Mouse (Mus musculus) kidney, postnatal 0 days (tissue): ENCODE measurements around the gene Urb2. TPM values are rescaled to one million over a fixed set of nuclear protein-coding genes. Genes with fewer than 3 reads are reported as not detected.

Experiments used
- ATAC-seq: fragments of 200-750 bp; cut with Nextera tagmentation; replicated peaks from 2 replicates; pipeline ENCODE4 v1.8.0; 2017; ENCODE audit warnings: low read depth, moderate number of reproducible peaks, moderate TSS enrichment, moderate library complexity; ENCODE audit not compliant: low FRiP score
- DNase-seq: peaks from one replicate; pipeline ENCODE4 v3.0.0-alpha.2; 2016; ENCODE audit warnings: low spot score
- H3K27ac ChIP-seq: fragments of 300-500 bp; sonication (generic); 2 replicates; pipeline ENCODE4 v1.5.1; 2014; ENCODE audit warnings: mild to moderate bottlenecking
- H3K27me3 ChIP-seq: fragments of 300-500 bp; sonication (generic); 2 replicates; pipeline ENCODE4 v1.6.1; 2014; ENCODE audit warnings: low read length, mixed read lengths; ENCODE audit not compliant: insufficient read depth
- H3K36me3 ChIP-seq: fragments of 300-500 bp; sonication (generic); 2 replicates; pipeline ENCODE4 v1.6.1; 2014; ENCODE audit warnings: low read length, mixed read lengths; ENCODE audit not compliant: insufficient read depth
- H3K4me1 ChIP-seq: fragments of 300-500 bp; sonication (generic); replicated peaks from 2 replicates; pipeline ENCODE4 v1.6.1; 2014; ENCODE audit warnings: antibody characterized with exemption, low read length, mixed read lengths; ENCODE audit not compliant: insufficient read depth
- H3K4me2 ChIP-seq: fragments of 300-500 bp; sonication (generic); 2 replicates; pipeline ENCODE4 v1.6.1; 2014; ENCODE audit warnings: mild to moderate bottlenecking, low read length, moderate library complexity, mixed read lengths
- H3K4me3 ChIP-seq: fragments of 300-500 bp; sonication (generic); replicated peaks from 2 replicates; pipeline ENCODE4 v1.5.1; 2014; ENCODE audit warnings: low read depth, low read length
- H3K9ac ChIP-seq: fragments of 300-500 bp; sonication (generic); 2 replicates; pipeline ENCODE4 v1.6.1; 2014; ENCODE audit warnings: low read depth, low read length
- H3K9me3 ChIP-seq: fragments of 300-500 bp; sonication (generic); replicated peaks from 2 replicates; pipeline ENCODE4 v1.6.1; 2016; ENCODE audit warnings: low read length, inconsistent platforms, mixed read lengths
- CTCF ChIP-seq: IDR thresholded peaks from 2 replicates; pipeline ENCODE4 v1.5.1; 2016; ENCODE audit warnings: antibody characterized with exemption, low read depth, mild to moderate bottlenecking, moderate library complexity
- WGBS: fragments of 180-500 bp; shearing (Covaris S2); extraction: QIAGEN DNeasy Blood & Tissue Kit; methylation state at CpG from one replicate; pipeline ENCODE4 v1.1.7; 2014; 5-methylcytosine and 5-hydroxymethylcytosine counted together
- polyA plus RNA-seq: library from polyadenylated mRNA; unstranded; fragments of >200 nt; fragmentation: Nextera tagmentation; extraction: Ambion mirVana; gene quantifications from 2 replicates; pipeline ENCODE4 v1.2.1, GENCODE M21; 2015

Urb2 gene
- polyA plus RNA-seq, 1 experiment from 2014 or later = 2.0 TPM

- H3K9me3 ChIP-seq = no peaks in the 10 kb centered on the region
- TF ChIP-seq CTCF = no peak
- ATAC-seq (no peak), DNase-seq (peak; percentile 14)
- H3K4me3 ChIP-seq = peak overlapping the region; percentile 1; the same call in 1 of the 2 replicates
- H3K36me3 ChIP-seq = no peaks in the 10 kb centered on the region
- 27% methylated on average over 4 of the region's 4 CpGs for WGBS
- H3K4me2 ChIP-seq = peak overlapping the region; percentile 97
- H3K9ac ChIP-seq = no peak overlapping the region
- no peaks in the 10 kb centered on the region for H3K27me3 ChIP-seq
- H3K27ac ChIP-seq = no peak overlapping the region
- H3K4me1 ChIP-seq = no peaks in the 10 kb centered on the region
Observed at GRCm38 (mm10) chr8:123981674-123982073, 39.6 kb upstream of the Urb2 start.

- H3K27me3 ChIP-seq = no peaks in the 10 kb centered on the region
- H3K9me3 ChIP-seq = no peaks in the 10 kb centered on the region
- H3K9ac ChIP-seq = peak overlapping the region; percentile 80
- WGBS = 1% methylated on average over 48 of the region's 48 CpGs
- H3K4me1 ChIP-seq = no peaks in the 10 kb centered on the region
- TF ChIP-seq CTCF = no peak
- peak overlapping the region; percentile 67 for H3K4me3 ChIP-seq
- DNase-seq = peak; percentile 10
- no peaks in the 10 kb centered on the region for H3K36me3 ChIP-seq
- peak overlapping the region; percentile 97 for H3K4me2 ChIP-seq
- H3K27ac ChIP-seq = peak overlapping the region; percentile 89
- peak; percentile 14; the same call in 1 of the 2 replicates for ATAC-seq
Observed at GRCm38 (mm10) chr8:123982291-123982793, 39.0 kb upstream of the Urb2 start.

GRCm38 (mm10) chr8:123982826-123983400, 38.4 kb upstream of the Urb2 start, which contains the start of gene Abcb10:
Gene Abcb10, minus strand, starts transcription at chr8:123983122.
- Histone ChIP-seq H3K27ac (peak within 1 kb of the TSS; percentile 89), H3K4me2 (peak within 1 kb of the TSS; percentile 97), H3K4me3 (peak within 1 kb of the TSS; percentile 67), H3K36me3 (no peaks in the 10 kb centered on the region), H3K4me1 (no peaks in the 10 kb centered on the region), H3K27me3 (no peaks in the 10 kb centered on the region), H3K9ac (peak within 1 kb of the TSS; percentile 80), H3K9me3 (no peaks in the 10 kb centered on the region)
- ATAC-seq (peak; percentile 96), DNase-seq (peak; percentile 90)
- WGBS = under 1% methylated on average over 49 of the region's 56 CpGs
- no peak for TF ChIP-seq CTCF

DNA sequence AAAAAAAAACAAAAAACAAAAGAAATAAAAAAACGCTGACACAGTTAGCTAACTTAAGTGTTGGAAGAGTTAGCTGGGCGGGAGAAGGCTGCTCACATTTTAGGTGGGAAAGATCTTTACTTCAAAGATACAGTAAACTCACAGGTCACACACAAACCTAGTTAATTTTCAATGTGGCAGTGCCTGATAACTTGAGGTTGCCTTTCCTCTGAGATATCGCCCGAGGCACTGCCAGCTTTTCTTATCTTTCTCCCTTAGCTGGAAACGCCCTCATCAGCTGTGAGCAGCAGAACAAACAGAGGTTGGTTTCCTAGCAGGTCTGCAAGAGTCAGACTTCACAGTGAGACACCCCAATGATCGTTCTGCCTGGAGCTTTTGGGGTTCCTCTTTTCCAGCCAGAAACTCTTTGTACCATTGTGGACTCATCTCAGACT, 32.7 kb upstream of the Urb2 start:
- Histone ChIP-seq H3K27me3 (no peaks in the 10 kb centered on the region), H3K27ac (no peak overlapping the region), H3K36me3 (no peaks in the 10 kb centered on the region), H3K4me3 (no peak overlapping the region), H3K4me2 (no peak overlapping the region), H3K9ac (no peak overlapping the region), H3K9me3 (no peaks in the 10 kb centered on the region), H3K4me1 (no peaks in the 10 kb centered on the region)
- DNase-seq (no peak), ATAC-seq (no peak)
- no peak for TF ChIP-seq CTCF
- WGBS = 71% methylated on average over 6 of the region's 6 CpGs

- DNase-seq = no peak
- Histone ChIP-seq H3K27me3 (no peaks in the 10 kb centered on the region), H3K36me3 (no peaks in the 10 kb centered on the region), H3K4me2 (no peak overlapping the region), H3K9ac (no peak overlapping the region), H3K9me3 (no peaks in the 10 kb centered on the region), H3K27ac (no peak overlapping the region), H3K4me3 (no peak overlapping the region), H3K4me1 (no peaks in the 10 kb centered on the region)
- ATAC-seq = no peak
- no peak for TF ChIP-seq CTCF
- WGBS = 68% methylated on average over 7 of the region's 7 CpGs
Observed at GRCm38 (mm10) chr8:123989128-123989527, 32.2 kb upstream of the Urb2 start.

DNA sequence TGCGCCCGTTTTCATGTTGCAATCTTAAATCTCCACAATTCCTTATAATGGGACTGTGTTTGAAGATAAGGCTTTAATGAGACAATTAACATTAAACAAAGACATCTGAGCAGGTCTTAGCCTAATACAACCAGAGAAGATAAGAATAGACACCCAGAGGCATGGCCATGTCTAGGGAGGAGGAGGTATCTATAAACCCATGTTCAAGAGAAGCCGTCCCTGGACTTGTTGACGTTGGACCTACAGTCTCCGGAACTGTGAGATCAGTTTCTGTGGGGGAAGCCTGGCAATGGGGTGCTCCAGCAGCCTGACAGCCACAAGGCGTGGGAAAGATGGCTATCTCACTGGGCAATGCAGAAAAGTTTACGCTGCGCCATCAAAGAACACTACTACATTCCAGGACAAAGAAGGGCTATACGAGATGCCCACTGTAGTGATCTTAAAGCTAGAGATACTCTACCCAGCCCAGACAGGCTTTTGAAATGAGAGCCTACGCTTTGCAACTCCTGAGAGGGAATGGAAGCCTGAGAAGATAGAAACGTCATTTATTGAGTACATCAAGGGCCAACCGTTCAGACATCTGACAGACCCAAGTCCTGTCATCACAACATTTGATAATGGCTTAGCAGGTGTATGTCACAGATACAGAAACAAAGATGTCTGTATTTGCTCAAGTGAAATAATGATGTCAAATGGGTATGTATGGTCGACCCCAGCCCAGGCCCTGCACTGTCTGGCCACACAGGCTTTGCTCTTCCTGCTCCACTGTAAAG, 30.8 kb upstream of the Urb2 start:
- no peak overlapping the region for H3K27ac ChIP-seq
- H3K4me1 ChIP-seq = no peaks in the 10 kb centered on the region
- no peak for TF ChIP-seq CTCF
- no peak overlapping the region for H3K4me3 ChIP-seq
- WGBS = 73% methylated on average over 13 of the region's 13 CpGs
- no peak for ATAC-seq
- no peak overlapping the region for H3K4me2 ChIP-seq
- no peaks in the 10 kb centered on the region for H3K27me3 ChIP-seq
- no peaks in the 10 kb centered on the region for H3K9me3 ChIP-seq
- no peak overlapping the region for H3K9ac ChIP-seq
- H3K36me3 ChIP-seq = no peaks in the 10 kb centered on the region
- no peak for DNase-seq
